In the genomic region with DNA sequence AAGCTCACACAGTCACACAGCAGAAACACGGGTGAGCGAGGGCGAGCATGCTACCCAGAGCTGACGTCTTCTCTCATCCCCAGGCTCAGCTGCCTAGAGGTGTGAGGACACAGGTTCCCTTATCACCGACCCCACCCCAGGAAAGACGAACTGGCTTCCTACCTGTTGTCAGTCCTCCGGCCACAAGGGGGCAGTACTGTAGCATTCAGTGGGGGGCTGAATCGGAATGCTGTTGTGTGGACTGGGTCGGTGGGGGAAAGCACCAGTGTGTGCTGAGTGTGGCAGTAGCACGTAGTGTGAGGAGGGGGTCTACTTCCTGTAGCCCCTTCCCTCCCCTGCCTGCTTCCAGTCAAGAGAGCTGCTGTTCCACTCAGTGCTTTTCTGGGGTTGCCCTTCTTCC, we compare ENCODE assay signal across 8 mouse cellular contexts.
A peak's percentile ranks its signal among the peaks of the same experiment; 100 is the strongest.
DNase-seq lines count a peak whose midpoint lies in the region; ATAC-seq lines count a peak whose summit lies in the region.

No protein-coding gene starts in this region.

- ATAC-seq in frontal cortex, adult (ENCODE audit: low TSS enrichment) = peak; percentile 28; the same call in 1 of the 2 replicates

- DNase-seq in frontal cortex, postnatal 10 days (ENCODE audit: low spot score in 2 of 2) = no peak
- DNase-seq in right cerebral cortex, postnatal 4 days = peak; percentile 66
- no peak for DNase-seq in right cerebral cortex, postnatal 10 days (ENCODE audit: low spot score in 2 of 2)
- DNase-seq in cerebellum, postnatal 25 days = peak; percentile 40 to 62
- peak; percentile 69 for DNase-seq in kidney, postnatal 10 days
- peak; percentile 62 for DNase-seq in ovary, postnatal 14 days (ENCODE audit: low spot score)
- DNase-seq in urinary bladder, postnatal 25 days (ENCODE audit: low spot score) = peak; percentile 69

Comparison
In these comparisons a context has a peak if more than half of its experiments do, and no peak if none do; other contexts are left out.
1. DNase-seq: peak in right cerebral cortex, postnatal 4 days (single experiment), cerebellum, postnatal 25 days (2 of 2), kidney, postnatal 10 days (single experiment), ovary, postnatal 14 days (single experiment) and urinary bladder, postnatal 25 days (single experiment); none in frontal cortex, postnatal 10 days (0 of 2) and right cerebral cortex, postnatal 10 days (0 of 2).